Mouse (Mus musculus) E14TG2a.4 (cell line): ENCODE measurements around the gene Hdgf.

Experiments used
- H3K27me3 ChIP-seq: 2 replicates; pipeline ENCODE4 v1.6.1; 2014; ENCODE audit warnings: low read length, control low read depth; ENCODE audit not compliant: insufficient read depth
- H3K36me3 ChIP-seq: 2 replicates; pipeline ENCODE4 v1.6.1; 2014; ENCODE audit warnings: low read length, control low read depth; ENCODE audit not compliant: insufficient read depth
- H3K4me1 ChIP-seq: replicated peaks from 2 replicates; pipeline ENCODE4 v1.6.1; 2014; ENCODE audit warnings: low read depth, low read length, control low read depth
- H3K4me3 ChIP-seq: replicated peaks from 2 replicates; pipeline ENCODE4 v1.5.1; 2014; ENCODE audit warnings: mild to moderate bottlenecking, low read length
- H3K9me3 ChIP-seq: 2 replicates; pipeline ENCODE4 v1.6.1; 2014; ENCODE audit warnings: low read length, control low read depth
- CTCF ChIP-seq: conservative IDR thresholded peaks from 2 replicates; pipeline ENCODE4 v1.5.1; 2014; ENCODE audit warnings: low read length
- NANOG ChIP-seq: IDR thresholded peaks from 2 replicates; pipeline ENCODE4 v1.6.1; 2014; ENCODE audit warnings: borderline replicate concordance, low read length, mixed read lengths
- POU5F1 ChIP-seq: IDR thresholded peaks from 2 replicates; pipeline ENCODE4 v1.6.1; 2014; ENCODE audit warnings: low read length, borderline replicate concordance

Gene Hdgf

GRCm38 (mm10) chr3:87903821-87904220, 2.3 kb upstream of the Hdgf start:
- H3K4me1 ChIP-seq = peaks cover 36% of the 10 kb centered on the region
- H3K4me3 ChIP-seq = no peak overlapping the region
- no peaks in the 10 kb centered on the region for H3K27me3 ChIP-seq
- TF ChIP-seq NANOG (no peak), CTCF (no peak), POU5F1 (no peak)
- H3K9me3 ChIP-seq = no peaks in the 10 kb centered on the region
- H3K36me3 ChIP-seq = no peaks in the 10 kb centered on the region

- TF ChIP-seq CTCF (no peak), NANOG (no peak), POU5F1 (no peak)
- Histone ChIP-seq H3K36me3 (peaks cover 10% of the 10 kb centered on the region), H3K4me3 (peak overlapping the region; percentile 96), H3K4me1 (peaks cover 47% of the 10 kb centered on the region), H3K9me3 (no peaks in the 10 kb centered on the region), H3K27me3 (no peaks in the 10 kb centered on the region)
Measured at GRCm38 (mm10) chr3:87906601-87906980, 470 bp downstream of the Hdgf start.

GRCm38 (mm10) chr3:87906981-87907857, 1.1 kb downstream of the Hdgf start:
- Histone ChIP-seq H3K27me3 (no peaks in the 10 kb centered on the region), H3K9me3 (no peaks in the 10 kb centered on the region), H3K4me3 (peak overlapping the region; percentile 96), H3K4me1 (peaks cover 49% of the 10 kb centered on the region), H3K36me3 (peaks cover 16% of the 10 kb centered on the region)
- no peak for TF ChIP-seq CTCF
- no peak for TF ChIP-seq POU5F1
- no peak for TF ChIP-seq NANOG

- TF ChIP-seq CTCF = no peak
- TF ChIP-seq NANOG = no peak
- no peak for TF ChIP-seq POU5F1
- Histone ChIP-seq H3K4me1 (peaks cover 56% of the 10 kb centered on the region), H3K9me3 (no peaks in the 10 kb centered on the region), H3K36me3 (peaks cover 23% of the 10 kb centered on the region), H3K4me3 (peak overlapping the region; percentile 96), H3K27me3 (no peaks in the 10 kb centered on the region)
Measured at GRCm38 (mm10) chr3:87907906-87908305, 1.8 kb downstream of the Hdgf start.

- Histone ChIP-seq H3K4me1 (peaks cover 64% of the 10 kb centered on the region), H3K4me3 (peak overlapping the region; percentile 96), H3K9me3 (no peaks in the 10 kb centered on the region), H3K36me3 (peaks cover 38% of the 10 kb centered on the region), H3K27me3 (no peaks in the 10 kb centered on the region)
- TF ChIP-seq POU5F1 = no peak
Measured at GRCm38 (mm10) chr3:87909381-87909780, 3.3 kb downstream of the Hdgf start.

GRCm38 (mm10) chr3:87909874-87910273, 3.8 kb downstream of the Hdgf start:
- Histone ChIP-seq H3K27me3 (no peaks in the 10 kb centered on the region), H3K4me1 (peaks cover 68% of the 10 kb centered on the region), H3K36me3 (peaks cover 43% of the 10 kb centered on the region), H3K4me3 (peak overlapping the region; percentile 96), H3K9me3 (no peaks in the 10 kb centered on the region)
- TF ChIP-seq NANOG (peak; percentile 19; the same call in 1 of the 2 replicates), CTCF (no peak)

GRCm38 (mm10) chr3:87910573-87911141, 4.5 kb downstream of the Hdgf start:
- Histone ChIP-seq H3K27me3 (no peaks in the 10 kb centered on the region), H3K36me3 (peaks cover 51% of the 10 kb centered on the region), H3K4me3 (peak overlapping the region; percentile 96), H3K9me3 (no peaks in the 10 kb centered on the region), H3K4me1 (peaks cover 72% of the 10 kb centered on the region)
- TF ChIP-seq POU5F1 = no peak
- TF ChIP-seq CTCF = no peak
- no peak for TF ChIP-seq NANOG

- H3K36me3 ChIP-seq = peaks cover 78% of the 10 kb centered on the region
- H3K4me3 ChIP-seq = peak overlapping the region; percentile 96; the same call in 1 of the 2 replicates
- no peaks in the 10 kb centered on the region for H3K27me3 ChIP-seq
- H3K4me1 ChIP-seq = peaks cover 91% of the 10 kb centered on the region
- TF ChIP-seq CTCF (no peak), NANOG (no peak), POU5F1 (no peak)
- H3K9me3 ChIP-seq = no peaks in the 10 kb centered on the region
Measured at GRCm38 (mm10) chr3:87913491-87913890, 7.4 kb downstream of the Hdgf start.
